Mouse (Mus musculus) lung, adult 2 months (tissue): Measurements from ENCODE around the gene Arl5b. TPM values are rescaled to one million over a fixed set of nuclear protein-coding genes. Genes with fewer than 3 reads are reported as not detected.

Experiments
- DNase-seq: peaks from one replicate; pipeline ENCODE4 v3.0.0; 2022
- H3K4me1 ChIP-seq: fragments of 200-500 bp; 2 replicates; pipeline ENCODE4 v1.6.1; 2011; ENCODE audit warnings: low read length; ENCODE audit not compliant: control insufficient read depth, insufficient read depth
- H3K4me3 ChIP-seq: fragments of 200-500 bp; replicated peaks from 2 replicates; pipeline ENCODE3; 2011; ENCODE audit warnings: low read depth, mild to moderate bottlenecking, control low read depth, low read length; ENCODE audit errors: extremely low read depth
- CTCF ChIP-seq: fragments of 200-500 bp; IDR thresholded peaks from 2 replicates; pipeline ENCODE4 v1.5.1; 2011; ENCODE audit warnings: mild to moderate bottlenecking, low read length, control low read depth; ENCODE audit not compliant: insufficient read depth
- POLR2A ChIP-seq: fragments of 200-500 bp; IDR thresholded peaks from 2 replicates; pipeline ENCODE4 v1.6.1; 2011; ENCODE audit warnings: low read depth, mild to moderate bottlenecking, control low read depth, low read length, borderline replicate concordance; ENCODE audit errors: extremely low read depth
- WGBS: fragments of 180-500 bp; shearing (Covaris S2); methylation state at CpG from one replicate; pipeline ENCODE4 v1.1.7; 2018; 5-methylcytosine and 5-hydroxymethylcytosine counted together
- polyA plus RNA-seq: library from polyadenylated mRNA; depleted of rRNA; stranded (reverse); fragments of >200 nt; gene quantifications from 2 replicates; pipeline ENCODE4 v1.2.3, GENCODE M21; 2012; rRNA removed

Gene Arl5b
- polyA plus RNA-seq, 1 experiment = 10.0 TPM

DNA sequence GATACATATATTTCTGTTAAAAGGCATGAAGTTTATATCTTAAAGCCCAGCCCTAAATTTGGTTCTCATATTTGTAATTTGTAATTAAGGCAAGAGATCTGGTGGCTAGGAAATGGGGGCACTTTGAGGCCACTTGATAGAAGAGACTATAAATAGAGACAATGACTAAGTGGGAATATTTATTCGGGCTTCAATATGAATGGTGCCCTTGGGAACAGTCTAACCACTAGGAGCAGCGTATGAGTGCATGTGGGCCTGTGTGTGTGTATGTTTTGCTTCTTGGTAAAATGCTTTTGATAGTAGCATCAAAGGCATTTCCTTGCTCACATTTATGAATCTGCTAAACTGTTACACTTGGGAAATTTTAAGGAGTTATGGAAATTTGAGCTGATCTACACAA is 62.1 kb downstream of the Arl5b start:
- WGBS = 44% methylated on average over 2 of the region's 2 CpGs
- DNase-seq = no peak

DNA sequence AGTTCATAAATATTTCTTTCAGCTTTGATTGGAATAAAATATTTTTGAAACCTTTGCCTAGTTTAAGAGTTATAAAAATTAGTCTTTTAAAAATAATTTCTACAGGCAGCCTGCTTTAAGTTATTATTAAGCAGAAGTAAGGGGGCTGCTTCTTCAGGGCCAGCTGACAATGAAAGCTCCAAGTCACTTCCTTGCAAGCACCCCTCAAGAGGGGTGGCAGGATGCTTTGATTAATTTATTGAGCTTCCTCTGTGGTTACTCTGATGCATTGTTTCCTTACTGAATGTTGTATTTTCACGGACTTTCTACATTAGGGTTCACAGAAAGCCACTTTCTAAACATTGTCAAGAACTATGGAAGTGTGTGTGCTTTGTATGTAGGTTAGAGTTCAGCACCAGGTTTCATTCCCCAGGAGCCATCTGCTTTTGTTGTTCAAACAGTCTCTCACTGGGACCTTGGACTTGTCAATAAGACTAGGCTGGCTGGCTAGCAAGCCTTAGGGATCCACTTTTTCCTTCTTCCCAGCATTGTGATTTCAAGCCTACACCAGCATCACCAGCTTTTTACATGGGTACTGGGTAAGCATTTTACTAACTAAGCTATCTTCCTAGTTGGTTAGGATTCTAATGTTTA is 62.7 kb downstream of the Arl5b start:
- WGBS = 22% methylated on average over 1 of the region's 1 CpGs
- Histone ChIP-seq H3K4me3 (no peak overlapping the region), H3K4me1 (no peaks in the 10 kb centered on the region)
- no peak for TF ChIP-seq POLR2A
- no peak for TF ChIP-seq CTCF
- no peak for DNase-seq

More for the DNA sequence above, 62.1 kb downstream of the Arl5b start:
- Histone ChIP-seq H3K4me1 (no peaks in the 10 kb centered on the region), H3K4me3 (no peak overlapping the region)
- no peak for TF ChIP-seq CTCF
- TF ChIP-seq POLR2A = no peak

DNA sequence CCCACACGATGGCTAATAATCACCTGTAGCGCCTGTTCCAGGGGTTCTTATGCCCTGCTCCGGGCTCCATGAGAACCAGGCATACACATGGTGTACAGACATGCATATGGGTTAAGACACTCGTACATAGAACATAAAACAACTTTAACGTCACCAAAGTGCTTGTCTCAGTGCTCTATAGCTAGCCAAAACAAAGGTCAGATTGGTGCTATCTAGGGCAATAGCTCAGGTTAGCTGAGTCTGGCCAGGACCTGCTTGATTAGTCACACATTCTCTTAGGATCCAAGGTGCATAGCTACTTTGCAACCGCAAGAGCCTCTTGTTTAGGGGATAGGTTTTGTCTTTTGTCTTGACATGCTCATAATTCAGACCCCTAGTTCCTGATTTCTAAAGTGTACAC is 63.5 kb downstream of the Arl5b start:
- no peak for DNase-seq
- Histone ChIP-seq H3K4me3 (no peak overlapping the region), H3K4me1 (no peaks in the 10 kb centered on the region)
- TF ChIP-seq POLR2A (no peak), CTCF (no peak)
- WGBS = 86% methylated on average over 6 of the region's 6 CpGs

DNA sequence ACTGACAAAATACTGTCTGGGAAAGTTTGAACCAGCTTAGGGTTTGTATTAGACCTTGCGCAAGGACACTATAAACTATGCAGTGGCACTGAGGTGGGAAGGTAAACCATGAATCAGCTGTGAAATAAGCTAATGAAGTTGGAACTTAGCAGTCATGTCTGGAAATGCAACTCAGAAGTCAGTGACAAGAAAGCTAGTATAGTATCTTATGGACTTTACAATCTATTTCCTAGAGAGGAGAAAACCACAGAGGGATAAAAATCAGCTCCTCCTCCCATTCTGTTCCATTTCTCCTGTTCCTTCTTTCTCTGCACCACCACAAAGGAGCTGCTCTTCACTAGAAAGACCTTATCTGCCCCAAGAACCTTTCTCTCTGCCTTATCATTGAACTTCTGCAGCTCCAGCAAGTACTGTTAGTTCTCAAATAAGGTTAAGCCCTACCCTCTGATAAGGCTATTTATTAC is 72.1 kb downstream of the Arl5b start:
- TF ChIP-seq POLR2A = no peak
- no peak for TF ChIP-seq CTCF
- WGBS = 100% methylated on average over 1 of the region's 1 CpGs
- no peak overlapping the region for H3K4me3 ChIP-seq
- no peak for DNase-seq
- H3K4me1 ChIP-seq = no peaks in the 10 kb centered on the region

Other genes with a start within 250 kb of the Arl5b start
- 1.3 and 5.2 TPM in 2 replicates for gene Nsun6, start 5.7 kb downstream of the Arl5b start, polyA plus RNA-seq